Mouse (Mus musculus) hindbrain, embryonic 15.5 days (tissue): ENCODE measurements at regions not wholly inside any gene's neighbourhood (a gene's known extent, or its start where the extent isn't known, plus 50 kb on each side); places are given as distances from the start of the nearest gene placed in this dataset.

Source experiments
- ATAC-seq: fragments of 200-750 bp; cut with Nextera tagmentation; 2 replicates; pipeline ENCODE4 v1.8.0; 2017; ENCODE audit warnings: low read depth, moderate number of reproducible peaks, moderate TSS enrichment; ENCODE audit not compliant: low FRiP score
- H3K27ac ChIP-seq: fragments of 300-500 bp; sonication (generic); replicated peaks from 2 replicates; pipeline ENCODE4 v1.5.1; 2015; ENCODE audit warnings: mild to moderate bottlenecking, inconsistent platforms
- H3K27me3 ChIP-seq: fragments of 300-500 bp; sonication (generic); 2 replicates; pipeline ENCODE4 v1.6.1; 2015; ENCODE audit warnings: control low read depth, inconsistent platforms
- H3K36me3 ChIP-seq: fragments of 300-500 bp; sonication (generic); 2 replicates; pipeline ENCODE4 v1.6.1; 2015; ENCODE audit warnings: control low read depth, inconsistent platforms
- H3K4me1 ChIP-seq: fragments of 300-500 bp; sonication (generic); replicated peaks from 2 replicates; pipeline ENCODE4 v1.6.1; 2015; ENCODE audit warnings: control low read depth, inconsistent platforms
- H3K4me2 ChIP-seq: fragments of 300-500 bp; sonication (generic); 2 replicates; pipeline ENCODE4 v1.6.1; 2015; ENCODE audit warnings: moderate library complexity, mild to moderate bottlenecking, inconsistent platforms
- H3K4me3 ChIP-seq: fragments of 300-500 bp; sonication (generic); 2 replicates; pipeline ENCODE4 v1.5.1; 2015; ENCODE audit warnings: mild to moderate bottlenecking, inconsistent platforms
- H3K9ac ChIP-seq: fragments of 300-500 bp; sonication (generic); 2 replicates; pipeline ENCODE4 v1.6.1; 2015; ENCODE audit warnings: inconsistent platforms
- H3K9me3 ChIP-seq: fragments of 300-500 bp; sonication (generic); 2 replicates; pipeline ENCODE4 v1.6.1; 2016; ENCODE audit warnings: control low read depth, inconsistent platforms
- whole genome bisulfite sequencing: fragments of 180-500 bp; shearing (Covaris S2); methylation state at CpG from one replicate; pipeline ENCODE4 v1.1.7; 2015; 5-methylcytosine and 5-hydroxymethylcytosine counted together

DNA sequence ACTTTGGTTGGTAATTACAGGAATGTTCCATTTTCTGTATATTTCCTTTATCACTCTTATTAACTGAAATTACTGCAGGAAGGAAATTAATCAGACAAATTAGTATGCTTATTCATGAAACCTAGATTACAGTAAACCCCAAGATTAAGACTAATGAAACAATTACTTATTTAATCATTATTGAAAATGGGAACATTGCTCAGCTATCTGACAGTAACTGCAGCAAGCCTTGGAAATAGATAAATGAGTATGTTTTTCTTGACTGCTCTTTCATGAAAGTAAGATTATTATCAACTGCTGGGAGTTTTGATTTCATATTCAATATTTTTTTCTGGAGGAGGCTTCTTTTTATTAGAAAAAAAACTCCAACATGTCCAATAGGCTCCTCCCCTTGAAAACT, 230.8 kb upstream of the Mmadhc start:
- no peak overlapping the region for H3K4me3 ChIP-seq
- no peaks in the 10 kb centered on the region for H3K27me3 ChIP-seq
- H3K36me3 ChIP-seq = no peaks in the 10 kb centered on the region
- ATAC-seq = no peak
- H3K27ac ChIP-seq = no peak overlapping the region
- H3K9ac ChIP-seq = no peak overlapping the region
- no peaks in the 10 kb centered on the region for H3K9me3 ChIP-seq
- no peak overlapping the region for H3K4me2 ChIP-seq
- H3K4me1 ChIP-seq = no peaks in the 10 kb centered on the region

DNA sequence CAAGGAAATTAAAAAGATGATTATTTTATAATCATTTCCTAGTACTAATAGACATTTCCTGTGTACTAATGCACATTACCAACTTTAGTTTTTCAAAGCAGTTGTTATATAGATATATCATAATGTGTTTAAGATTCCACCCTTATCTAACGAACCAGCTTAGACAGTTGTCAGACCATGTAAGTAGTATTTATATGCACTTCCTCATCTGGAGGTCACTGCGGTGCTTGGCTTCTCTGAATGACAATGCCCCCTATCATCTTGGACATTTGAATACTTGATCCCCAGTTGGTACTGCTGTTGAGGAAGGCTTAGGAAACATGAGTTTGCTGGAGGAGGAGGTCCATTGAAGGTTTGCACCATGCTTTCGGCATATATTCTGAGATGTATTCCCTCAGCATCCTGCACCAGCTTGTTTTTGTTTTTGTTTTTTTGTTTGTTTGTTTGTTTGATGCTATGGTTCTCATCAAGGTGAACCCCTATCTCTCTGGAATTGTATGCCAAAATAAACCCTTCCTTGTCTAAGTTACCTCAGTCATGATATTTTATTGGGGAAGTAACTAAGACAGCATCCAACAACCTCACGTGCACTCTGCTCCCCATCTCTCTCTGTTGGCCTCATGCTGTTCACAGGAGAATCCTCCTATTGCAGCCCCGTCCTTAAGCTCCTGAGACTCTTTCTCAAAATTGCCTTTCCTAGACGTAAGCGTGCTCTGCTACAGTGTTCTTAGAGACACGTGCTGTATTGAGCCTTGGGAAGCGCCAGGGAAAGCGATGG, 228.4 kb upstream of the Mmadhc start:
- 84% methylated on average over 10 of the region's 10 CpGs for WGBS
- no peak for ATAC-seq

DNA sequence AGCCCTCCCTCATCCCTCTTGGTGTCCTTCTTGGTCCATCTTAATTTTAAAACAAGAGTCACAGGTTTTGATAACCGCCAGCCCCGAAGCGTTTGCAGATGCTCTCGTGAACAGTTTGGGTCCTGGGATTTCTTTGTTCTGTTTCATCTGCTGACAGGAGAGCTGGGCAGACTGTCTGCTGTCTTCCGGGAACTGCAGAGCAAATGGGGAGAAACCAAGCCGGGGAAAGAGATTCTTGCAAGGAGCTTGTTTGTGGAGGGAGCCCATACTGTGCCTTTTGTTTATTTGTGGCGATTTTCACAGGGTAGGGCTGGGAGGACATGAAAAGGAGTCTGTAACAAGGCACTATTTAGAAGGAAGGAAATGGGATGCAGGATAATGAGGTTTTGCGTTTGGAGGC, 223.6 kb upstream of the Mmadhc start:
- ATAC-seq = 0 out of 2 replicates have a peak, but pooled peaks have one; percentile 48
- H3K9me3 ChIP-seq = no peaks in the 10 kb centered on the region
- H3K4me3 ChIP-seq = no peak overlapping the region
- no peaks in the 10 kb centered on the region for H3K27me3 ChIP-seq
- H3K27ac ChIP-seq = peak overlapping the region; percentile 46
- H3K4me1 ChIP-seq = peaks cover 22% of the 10 kb centered on the region
- 21% methylated on average over 8 of the region's 8 CpGs for WGBS
- peak overlapping the region; percentile 30; the same call in 1 of the 2 replicates for H3K4me2 ChIP-seq
- H3K9ac ChIP-seq = no peak overlapping the region; the same call in 1 of the 2 replicates
- no peaks in the 10 kb centered on the region for H3K36me3 ChIP-seq

More for the DNA sequence above, 228.4 kb upstream of the Mmadhc start:
- Histone ChIP-seq H3K27ac (no peak overlapping the region), H3K9me3 (no peaks in the 10 kb centered on the region), H3K4me2 (no peak overlapping the region), H3K36me3 (no peaks in the 10 kb centered on the region), H3K27me3 (no peaks in the 10 kb centered on the region), H3K9ac (no peak overlapping the region), H3K4me3 (no peak overlapping the region), H3K4me1 (peaks cover 7% of the 10 kb centered on the region)

DNA sequence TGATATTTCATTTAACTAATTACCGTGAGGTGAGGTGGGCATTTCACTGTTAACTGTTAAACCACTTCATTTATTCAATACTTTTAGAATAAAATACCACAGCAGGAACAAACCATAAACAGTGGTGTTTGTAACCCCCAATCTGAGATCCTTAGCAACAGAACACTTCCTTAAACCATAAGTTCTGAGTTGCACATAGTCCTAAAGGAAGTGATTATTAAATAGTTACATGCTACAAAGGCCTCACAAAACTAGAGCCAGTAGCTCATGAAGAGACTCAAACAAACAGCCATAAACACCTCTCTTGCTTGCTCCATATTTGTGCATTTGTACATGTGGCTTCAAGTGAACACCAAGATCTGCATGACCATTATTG, 222.5 kb upstream of the Mmadhc start:
- H3K27me3 ChIP-seq = no peaks in the 10 kb centered on the region

DNA sequence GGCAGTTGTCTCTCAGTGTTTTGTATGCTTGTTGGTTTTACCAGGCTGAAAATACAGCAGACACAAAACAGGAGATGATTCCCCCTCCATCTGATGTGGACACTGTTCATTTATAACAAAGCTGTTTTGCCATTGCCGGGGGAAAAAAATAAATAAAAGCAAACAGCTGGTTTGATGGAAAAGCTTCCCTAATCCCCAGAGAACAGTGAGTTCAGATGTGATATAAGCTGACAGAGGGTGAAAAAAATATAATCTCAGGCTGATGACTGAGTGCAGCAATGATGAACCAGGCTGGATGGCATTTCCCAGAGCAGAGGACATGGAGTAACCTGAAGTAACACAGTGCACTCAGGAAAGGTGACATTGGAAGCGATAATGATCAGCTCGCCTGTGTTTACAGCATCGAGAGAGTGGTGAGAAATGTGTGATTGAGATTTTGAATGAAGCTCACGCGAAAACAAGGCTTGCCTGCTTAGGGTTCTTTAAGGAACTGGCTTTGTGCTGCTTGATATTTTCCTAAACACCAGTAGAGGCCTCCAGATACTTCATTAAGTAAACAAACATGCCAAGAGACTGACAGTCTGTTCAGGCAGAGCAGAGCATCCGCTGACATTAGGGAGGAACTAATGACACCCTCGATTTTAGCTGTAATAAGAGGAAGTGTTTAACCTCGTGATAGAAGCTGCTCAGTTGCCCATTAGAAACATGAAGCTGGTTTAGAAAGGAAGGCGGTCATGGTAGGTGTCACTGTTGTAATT, 221.9 kb upstream of the Mmadhc start:
- Histone ChIP-seq H3K4me2 (no peak overlapping the region), H3K27ac (peak overlapping the region; percentile 67), H3K36me3 (no peaks in the 10 kb centered on the region), H3K9me3 (no peaks in the 10 kb centered on the region), H3K4me3 (no peak overlapping the region), H3K4me1 (peaks cover 22% of the 10 kb centered on the region), H3K27me3 (no peaks in the 10 kb centered on the region), H3K9ac (no peak overlapping the region)
- WGBS = 43% methylated on average over 10 of the region's 10 CpGs
- ATAC-seq = peak; percentile 69; the same call in 1 of the 2 replicates

More for the DNA sequence above, 222.5 kb upstream of the Mmadhc start:
- no peak overlapping the region for H3K4me2 ChIP-seq
- no peak for ATAC-seq
- H3K36me3 ChIP-seq = no peaks in the 10 kb centered on the region
- H3K27ac ChIP-seq = peak overlapping the region; percentile 67
- no peaks in the 10 kb centered on the region for H3K9me3 ChIP-seq
- H3K4me3 ChIP-seq = no peak overlapping the region
- 73% methylated on average over 1 of the region's 1 CpGs for WGBS
- H3K9ac ChIP-seq = no peak overlapping the region
- peaks cover 22% of the 10 kb centered on the region for H3K4me1 ChIP-seq

DNA sequence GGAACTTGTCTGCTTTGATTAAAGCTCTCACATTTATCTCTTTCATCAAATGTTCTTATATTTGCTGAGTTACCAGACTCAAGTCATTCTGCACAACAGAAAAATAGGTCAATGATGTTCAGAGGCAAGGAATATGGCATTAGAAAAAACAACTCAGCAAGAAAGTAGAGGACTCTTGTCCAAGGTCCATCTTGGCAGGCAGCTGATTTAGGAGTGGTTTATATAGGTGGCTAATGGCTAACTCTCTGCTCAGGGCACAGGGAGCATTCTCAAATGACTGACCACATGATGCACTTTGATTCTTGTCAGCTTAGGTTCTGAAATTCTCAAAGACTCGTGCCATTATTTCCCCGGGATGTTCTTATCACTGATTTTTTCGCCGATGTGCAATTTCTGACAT, 216.7 kb upstream of the Mmadhc start:
- ATAC-seq = no peak
- Histone ChIP-seq H3K27ac (no peak overlapping the region), H3K9me3 (no peaks in the 10 kb centered on the region), H3K4me3 (no peak overlapping the region), H3K4me2 (no peak overlapping the region), H3K9ac (no peak overlapping the region), H3K36me3 (no peaks in the 10 kb centered on the region), H3K4me1 (0 out of 2 replicates have a peak, but pooled peaks cover 2% of the 10 kb centered on the region), H3K27me3 (no peaks in the 10 kb centered on the region)
- 97% methylated on average over 4 of the region's 4 CpGs for WGBS

DNA sequence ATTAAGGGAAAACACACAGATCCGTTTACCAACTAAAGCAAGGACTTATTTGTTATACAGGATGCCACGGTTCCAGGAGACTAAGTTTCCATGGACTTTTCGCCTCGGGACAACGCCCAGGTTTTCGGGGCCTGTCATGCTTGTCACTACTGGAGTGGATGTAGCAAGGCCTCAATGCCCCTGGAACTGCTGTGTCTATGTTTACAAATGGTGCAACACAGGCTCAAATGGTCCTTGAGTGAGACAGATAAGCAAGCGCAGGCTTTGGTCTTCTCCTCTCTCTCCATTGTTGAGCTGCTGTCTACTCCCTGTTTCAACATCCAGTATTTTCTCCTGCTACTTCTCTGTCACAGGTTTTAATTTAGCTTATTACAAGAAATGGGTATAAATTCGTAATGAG, 202.1 kb upstream of the Mmadhc start:
- H3K9me3 ChIP-seq = no peaks in the 10 kb centered on the region
- no peaks in the 10 kb centered on the region for H3K27me3 ChIP-seq
- no peaks in the 10 kb centered on the region for H3K4me1 ChIP-seq
- H3K27ac ChIP-seq = no peak overlapping the region
- H3K9ac ChIP-seq = no peak overlapping the region
- no peak overlapping the region for H3K4me2 ChIP-seq
- WGBS = 95% methylated on average over 8 of the region's 8 CpGs
- H3K36me3 ChIP-seq = no peaks in the 10 kb centered on the region
- H3K4me3 ChIP-seq = no peak overlapping the region
- no peak for ATAC-seq

DNA sequence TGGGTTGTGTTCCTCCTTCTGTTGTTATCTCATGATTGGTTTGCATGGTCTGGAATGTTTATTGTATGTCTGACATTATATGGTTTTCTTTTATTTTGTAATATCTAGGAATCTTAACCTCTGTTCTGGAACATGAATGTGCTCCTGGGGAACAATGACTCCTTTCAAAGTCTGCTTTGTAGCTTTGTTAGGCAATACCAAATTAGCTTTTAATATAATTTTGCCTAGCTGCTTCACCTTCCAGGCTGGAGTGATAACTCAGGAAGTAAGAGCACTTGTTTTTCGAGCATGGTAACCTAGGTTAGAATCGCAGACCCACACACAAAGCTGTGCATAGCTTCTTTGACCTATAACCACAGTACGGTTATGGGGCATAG, 199.4 kb upstream of the Mmadhc start:
- no peaks in the 10 kb centered on the region for H3K36me3 ChIP-seq
- no peaks in the 10 kb centered on the region for H3K27me3 ChIP-seq
- H3K9ac ChIP-seq = no peak overlapping the region
- no peak overlapping the region for H3K27ac ChIP-seq
- no peak overlapping the region for H3K4me3 ChIP-seq
- no peak for ATAC-seq
- WGBS = 90% methylated on average over 3 of the region's 3 CpGs
- no peaks in the 10 kb centered on the region for H3K4me1 ChIP-seq
- H3K4me2 ChIP-seq = no peak overlapping the region
- no peaks in the 10 kb centered on the region for H3K9me3 ChIP-seq

DNA sequence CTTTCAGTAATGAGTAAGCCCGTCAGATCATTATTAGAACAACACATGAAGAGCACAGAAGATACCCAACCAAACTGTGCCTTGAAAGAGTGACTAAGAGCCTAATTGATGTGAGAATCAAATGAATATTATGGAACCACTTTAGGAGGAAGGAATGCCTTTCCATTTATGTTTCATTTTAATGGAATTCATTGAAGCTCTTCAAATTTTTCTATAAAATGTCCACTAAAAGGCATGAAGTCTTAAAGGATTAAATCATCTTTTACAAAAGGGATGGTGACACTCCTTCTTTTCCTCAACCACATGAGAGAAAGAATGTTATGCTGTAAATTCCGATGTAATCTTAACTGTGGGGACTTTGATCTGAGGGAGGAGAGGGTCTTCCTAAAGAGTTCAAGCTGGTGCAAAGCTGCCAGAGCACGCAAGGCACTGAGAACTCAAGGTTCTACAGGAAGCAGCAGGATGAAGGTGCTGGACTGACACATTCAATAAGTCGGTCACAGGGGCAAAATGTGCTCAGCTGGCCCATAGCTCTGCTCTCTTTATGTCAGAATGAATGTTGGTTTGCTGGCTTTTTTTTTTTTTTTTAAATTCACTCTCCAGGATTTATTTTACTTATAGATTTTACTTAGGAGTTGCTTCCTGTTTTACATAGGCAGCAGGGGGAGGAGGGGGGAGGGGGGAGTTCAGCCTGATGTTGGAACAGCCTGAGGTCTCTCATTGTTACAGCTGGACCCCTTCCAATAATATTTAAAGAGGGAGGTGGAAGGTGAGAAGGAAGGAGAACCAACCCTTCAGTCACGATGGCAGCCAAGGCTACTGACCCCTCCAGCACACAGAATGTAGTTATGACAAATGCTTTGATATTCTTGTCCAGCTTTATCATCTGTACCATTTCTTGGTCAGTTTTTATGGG, 198.8 kb upstream of the Mmadhc start:
- H3K4me1 ChIP-seq = no peaks in the 10 kb centered on the region
- 76% methylated on average over 5 of the region's 5 CpGs for WGBS

DNA sequence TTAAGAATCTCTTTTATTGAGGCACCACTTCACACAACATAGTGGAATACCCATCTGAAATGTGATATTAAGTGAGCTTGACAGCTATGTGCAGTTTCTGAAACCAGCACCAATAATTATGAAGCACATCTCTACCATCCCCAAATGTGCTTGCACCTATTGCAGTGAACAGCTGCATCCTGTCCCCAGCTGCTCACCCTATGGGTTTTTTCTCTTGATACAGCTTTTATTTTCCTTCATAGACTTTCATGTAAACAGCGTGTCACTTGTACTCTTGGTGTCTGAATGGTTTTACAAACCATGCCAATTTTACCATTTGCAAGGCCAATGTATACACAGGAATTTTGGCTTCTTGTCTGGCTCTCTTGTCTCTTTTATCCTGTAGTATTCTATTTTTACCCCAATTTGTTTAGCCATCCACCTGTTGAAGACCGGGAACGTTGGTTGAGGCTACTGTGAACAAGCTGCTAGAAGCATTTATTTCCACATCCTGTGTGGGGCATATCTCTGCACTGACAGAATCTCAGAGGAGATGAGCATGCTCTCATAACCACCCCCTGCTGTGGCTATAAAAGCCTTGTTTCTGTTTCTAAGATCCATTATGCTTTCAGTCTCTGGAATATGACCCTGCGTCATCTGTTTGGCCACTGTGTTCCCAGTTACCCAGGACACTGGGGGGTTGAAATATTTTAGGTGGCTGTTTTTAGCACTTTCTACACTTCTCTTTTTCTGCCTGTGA, 197.2 kb upstream of the Mmadhc start:
- Histone ChIP-seq H3K27me3 (no peaks in the 10 kb centered on the region), H3K4me2 (no peak overlapping the region), H3K9me3 (no peaks in the 10 kb centered on the region), H3K36me3 (no peaks in the 10 kb centered on the region), H3K4me3 (no peak overlapping the region), H3K9ac (no peak overlapping the region), H3K4me1 (no peaks in the 10 kb centered on the region), H3K27ac (no peak overlapping the region)
- WGBS = 74% methylated on average over 4 of the region's 4 CpGs
- ATAC-seq = no peak

More for the DNA sequence above, 198.8 kb upstream of the Mmadhc start:
- Histone ChIP-seq H3K4me2 (no peak overlapping the region), H3K9me3 (no peaks in the 10 kb centered on the region), H3K27ac (no peak overlapping the region), H3K9ac (no peak overlapping the region), H3K27me3 (no peaks in the 10 kb centered on the region), H3K4me3 (no peak overlapping the region), H3K36me3 (no peaks in the 10 kb centered on the region)
- no peak for ATAC-seq

DNA sequence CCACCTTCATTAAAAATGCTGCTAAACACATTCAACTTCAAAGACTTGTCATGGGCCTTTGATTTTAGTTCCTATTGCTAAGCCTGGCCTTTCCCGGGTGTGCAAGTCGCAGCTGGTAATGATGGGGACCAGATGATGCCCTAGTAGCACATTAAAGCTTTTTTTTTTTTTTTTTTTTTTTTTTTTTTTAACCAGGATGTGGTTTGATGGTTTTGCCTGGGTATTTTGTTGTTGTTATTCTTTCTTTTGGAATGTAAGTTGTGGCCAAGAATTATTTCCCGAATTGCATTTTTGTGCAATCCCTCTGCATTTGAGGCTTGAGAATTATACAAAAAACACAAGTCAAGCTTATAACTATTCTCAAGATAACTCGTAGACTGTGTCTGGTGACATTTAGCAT, 167.2 kb upstream of the Mmadhc start:
- Histone ChIP-seq H3K27me3 (no peaks in the 10 kb centered on the region), H3K4me2 (no peak overlapping the region), H3K27ac (no peak overlapping the region), H3K9ac (no peak overlapping the region), H3K36me3 (no peaks in the 10 kb centered on the region), H3K4me3 (no peak overlapping the region), H3K9me3 (no peaks in the 10 kb centered on the region; the same call in 1 of the 2 replicates), H3K4me1 (no peaks in the 10 kb centered on the region)
- no peak for ATAC-seq
- 73% methylated on average over 4 of the region's 4 CpGs for WGBS
